Mouse (Mus musculus): ENCODE measurements around the gene Tmem165.

Tmem165 gene

DNA sequence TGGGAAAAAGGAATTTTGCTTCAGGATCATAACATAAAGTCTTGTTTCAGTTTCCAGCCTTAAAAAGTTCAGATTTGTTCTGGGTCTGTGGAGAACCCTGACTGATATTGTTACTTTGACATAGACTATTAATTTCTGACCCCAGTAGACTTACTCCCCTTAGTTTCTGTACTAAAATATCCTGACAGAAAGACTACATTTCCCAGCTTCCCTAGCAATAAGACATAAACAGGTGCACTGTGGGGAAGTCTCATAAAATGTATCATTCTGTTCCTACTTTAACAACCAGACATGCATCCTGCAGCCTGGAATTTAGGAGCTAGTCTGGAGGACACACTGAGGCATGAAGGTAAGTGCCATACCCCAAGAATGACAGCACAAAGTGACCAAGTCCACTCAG lies 12.6 kb upstream of the Tmem165 start:
- no peak for DNase-seq (ENCODE audit: low spot score)

DNA sequence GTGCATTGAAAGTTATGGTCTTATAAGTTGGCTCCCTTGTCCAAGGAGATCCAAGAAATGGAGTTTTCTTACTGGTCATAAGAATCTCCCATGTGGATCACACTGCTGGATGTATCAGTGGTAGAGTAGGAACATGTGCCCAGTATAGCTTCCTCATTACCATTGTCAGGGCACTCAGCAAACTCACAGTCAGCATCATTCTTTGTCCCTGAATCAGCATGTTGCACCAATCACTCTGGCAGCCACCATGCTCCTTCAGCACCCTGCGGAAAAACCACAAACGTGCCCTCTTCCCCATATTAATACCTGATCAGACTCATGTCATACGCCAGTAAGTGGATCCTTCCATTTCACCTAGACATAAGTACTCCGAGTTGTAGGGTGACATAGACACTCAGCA lies 8.6 kb upstream of the Tmem165 start:
- DNase-seq (ENCODE audit: low spot score), result no peak

DNA sequence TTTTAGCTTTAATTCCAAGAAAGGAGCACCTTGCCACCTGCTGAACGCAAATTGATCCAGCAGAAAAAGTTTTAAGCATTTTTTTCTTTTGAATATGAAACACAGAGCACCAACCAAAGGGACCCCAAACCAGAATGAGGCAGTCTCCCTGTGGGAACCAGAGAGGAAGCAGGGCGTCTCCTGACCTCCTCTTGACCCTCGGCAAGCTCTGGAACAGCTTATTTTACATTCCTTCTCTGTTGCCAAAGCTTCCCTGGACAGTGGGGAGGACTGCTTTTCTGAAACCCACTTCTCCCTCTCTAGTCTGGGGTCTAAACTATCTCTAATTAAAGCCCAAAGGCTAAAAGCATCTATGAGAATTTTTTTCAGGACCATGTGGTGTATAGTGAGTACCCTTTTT lies 7.3 kb upstream of the Tmem165 start:
- DNase-seq (ENCODE audit: low spot score), result peak; percentile 59

DNA sequence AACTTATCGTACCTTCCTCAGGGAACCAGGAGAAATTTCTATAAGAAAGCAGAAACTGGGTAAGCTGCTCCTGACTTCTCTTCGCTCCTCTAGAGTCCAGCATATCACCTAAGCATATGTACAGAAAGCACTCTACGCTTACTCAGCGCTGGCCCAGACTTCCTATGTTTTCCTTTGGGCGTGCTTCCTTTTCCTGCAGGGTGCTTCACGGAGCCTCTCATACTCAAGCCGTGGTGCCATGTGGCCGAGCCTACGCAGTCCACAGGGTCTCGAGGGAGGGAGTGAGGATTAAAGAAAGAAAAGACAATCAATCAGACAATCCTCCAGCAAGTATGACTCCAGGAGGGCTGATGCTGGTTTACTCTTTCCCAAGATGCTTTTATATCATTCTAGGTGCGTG lies 6.8 kb upstream of the Tmem165 start:
- DNase-seq (ENCODE audit: low spot score), result no peak

DNA sequence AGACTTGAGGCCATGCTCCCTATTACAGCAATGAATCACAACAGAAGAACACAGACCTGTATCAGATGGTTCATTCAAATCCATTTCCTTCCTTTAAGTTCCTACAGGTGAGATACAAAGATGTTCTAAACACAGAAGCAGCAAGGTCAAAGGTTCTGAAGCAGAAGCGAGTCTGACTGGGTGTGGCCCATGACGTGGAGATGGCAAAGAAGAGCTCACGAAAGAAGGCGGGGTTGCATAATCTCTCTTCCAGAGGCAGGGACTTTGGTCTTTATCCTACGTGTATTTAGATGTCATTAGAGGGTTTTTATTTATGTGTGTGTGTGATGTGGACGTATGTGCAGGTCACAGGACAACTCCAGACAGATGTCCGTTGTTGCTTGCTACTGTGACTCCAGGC lies 6.0 kb upstream of the Tmem165 start:
- DNase-seq (ENCODE audit: low spot score), result no peak

DNA sequence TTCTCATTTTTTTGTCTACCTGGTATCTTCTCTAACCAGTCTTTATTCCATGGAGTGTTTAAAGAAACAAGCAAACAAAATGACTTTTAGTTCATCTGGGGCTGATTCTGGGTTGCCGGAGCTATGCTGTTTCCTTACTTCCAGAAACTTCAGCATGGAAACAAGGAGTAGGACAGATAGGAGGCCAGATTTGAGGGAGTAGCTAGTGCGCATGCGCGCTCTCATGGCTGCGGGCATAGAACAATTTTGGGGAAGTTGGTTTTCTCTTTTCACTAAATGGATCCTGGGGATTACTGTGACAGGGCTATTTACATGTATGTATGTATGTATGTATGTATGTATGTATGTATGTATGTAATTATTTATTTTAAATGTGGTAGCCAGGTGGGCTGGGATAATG lies 4.5 kb upstream of the Tmem165 start:
- DNase-seq (ENCODE audit: low spot score), result no peak

DNA sequence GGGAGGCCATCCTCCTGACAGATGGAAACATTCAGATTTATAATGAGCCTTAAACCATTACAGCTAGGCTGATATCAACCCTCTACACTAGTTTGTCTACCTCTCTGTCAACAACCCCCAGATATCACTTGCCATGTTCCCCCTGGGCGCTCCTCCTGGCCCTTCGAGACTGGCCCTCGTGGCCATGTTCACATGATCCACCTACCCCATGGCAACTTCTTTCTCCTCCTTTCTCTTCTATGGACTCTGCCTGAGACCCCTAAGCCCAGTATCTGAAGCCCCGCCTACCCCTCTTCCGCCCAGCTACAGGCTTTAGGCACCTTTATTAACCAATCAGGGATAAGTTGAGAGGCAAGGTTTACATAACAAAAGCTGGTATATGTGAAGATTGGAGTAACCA lies 3.9 kb upstream of the Tmem165 start:
- no peak for DNase-seq (ENCODE audit: low spot score)

DNA sequence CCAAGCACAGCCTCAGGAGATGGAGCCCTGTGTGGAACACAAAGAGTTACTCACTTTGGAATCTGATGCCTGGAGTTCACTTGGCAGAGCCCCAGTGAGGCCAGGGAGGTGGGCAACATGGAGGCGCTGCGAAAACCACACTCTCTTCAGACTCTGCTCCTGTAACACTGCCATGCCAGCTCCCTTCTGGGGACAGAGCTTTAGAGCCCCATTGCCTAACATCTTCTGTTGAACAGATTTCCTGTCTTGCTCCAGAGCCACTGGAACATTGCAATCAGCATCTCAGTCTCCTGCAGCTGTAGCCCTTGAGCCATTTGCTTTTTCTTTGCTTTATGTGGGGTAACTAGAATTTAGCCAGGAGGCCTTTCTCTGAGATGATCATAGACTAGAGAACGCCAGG lies 1.4 kb upstream of the Tmem165 start:
- DNase-seq (ENCODE audit: low spot score), result no peak

DNA sequence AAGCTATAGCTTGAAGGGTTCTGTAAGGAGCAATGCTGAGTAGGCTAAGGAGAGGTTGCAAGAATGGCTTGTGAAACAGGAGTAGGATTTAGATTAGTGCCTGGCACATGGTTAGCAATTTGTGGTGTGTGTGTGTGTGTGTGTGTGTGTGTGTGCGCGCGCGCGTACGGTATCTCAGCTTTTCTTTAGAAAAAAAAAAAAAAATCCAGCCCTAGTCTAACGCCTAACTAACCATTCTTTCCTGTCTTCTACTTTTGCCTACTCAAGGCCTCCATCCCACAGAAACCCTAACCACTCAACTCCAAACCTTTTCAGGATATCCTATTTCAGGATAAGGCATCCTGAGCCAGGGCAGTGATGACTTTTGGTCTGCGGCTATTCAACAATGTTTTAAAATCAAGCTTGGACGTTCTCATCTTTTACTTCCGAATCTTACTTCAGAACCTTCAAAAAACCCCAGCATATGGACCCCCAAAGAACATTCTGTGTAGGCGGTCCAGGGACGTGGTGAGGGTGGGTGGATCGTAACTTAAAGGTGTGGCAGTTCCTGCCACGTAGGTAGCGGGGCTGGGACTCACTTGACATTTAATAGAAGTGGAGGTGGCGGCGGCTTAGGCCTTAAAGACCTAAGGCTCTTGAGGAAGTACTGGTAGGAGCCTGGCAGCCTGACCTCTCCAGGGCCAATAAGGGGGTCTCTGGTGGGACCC lies 484 bp upstream of the Tmem165 start:
- no peak for DNase-seq (ENCODE audit: low spot score)

DNA sequence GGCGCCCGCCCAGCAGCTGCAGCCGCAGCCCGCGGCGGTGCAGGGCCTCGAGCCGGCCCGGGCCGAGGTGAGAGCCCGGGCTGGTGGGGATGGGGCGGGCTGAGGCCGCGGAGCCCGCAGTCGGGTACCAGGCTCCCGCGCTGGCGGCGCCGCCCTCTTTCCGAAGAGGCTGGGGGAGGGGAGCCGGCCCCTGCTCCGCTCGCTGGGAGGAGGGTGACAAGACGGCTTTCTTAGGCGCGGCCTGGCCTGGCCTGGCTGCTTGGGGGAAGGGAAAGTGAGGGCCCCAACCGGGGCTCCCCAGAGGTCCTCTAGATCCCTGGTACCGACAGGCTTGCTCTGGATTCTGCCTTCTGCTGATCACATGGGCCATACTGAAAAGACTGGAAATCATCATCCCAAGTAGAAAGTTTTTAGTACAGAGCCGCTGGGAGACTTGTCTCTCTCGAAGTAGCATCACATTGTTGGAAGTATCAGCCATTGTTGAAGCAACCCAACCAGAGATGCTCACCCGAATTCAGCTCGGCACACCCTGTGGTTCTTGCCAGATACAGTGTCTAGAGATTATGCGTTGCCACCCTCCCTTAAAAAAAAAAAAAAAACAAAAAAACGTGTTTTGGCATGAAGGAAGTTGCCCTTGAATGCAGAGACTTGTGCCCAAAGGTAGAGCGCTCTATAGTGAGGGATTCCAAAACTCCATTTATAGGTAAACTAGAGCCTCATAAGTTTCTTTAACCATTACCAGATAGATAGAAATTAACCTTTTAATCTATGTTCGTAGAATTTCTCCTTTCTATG lies 803 bp downstream of the Tmem165 start:
- peak; percentile 80 for DNase-seq (ENCODE audit: low spot score)

DNA sequence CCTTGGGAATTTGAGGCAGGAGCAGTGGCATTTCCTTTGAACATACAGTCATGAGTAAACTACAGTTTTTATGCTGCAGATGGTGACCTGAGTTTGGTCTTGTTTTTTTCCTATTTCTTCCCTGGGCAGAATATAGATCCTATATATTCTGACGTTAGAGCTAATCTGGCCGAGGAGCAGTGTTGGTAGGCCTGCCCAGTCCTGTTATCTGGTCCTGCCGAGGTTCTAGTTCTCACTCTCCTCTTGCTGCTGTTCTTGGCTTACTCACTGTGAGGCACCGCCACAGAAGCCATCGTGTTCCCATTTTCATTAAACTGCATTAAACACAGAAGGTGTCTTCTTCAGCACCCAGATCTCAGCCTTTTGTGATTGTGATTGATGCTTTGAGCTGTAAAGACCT lies 4.2 kb downstream of the Tmem165 start:
- no peak for DNase-seq (ENCODE audit: low spot score)

DNA sequence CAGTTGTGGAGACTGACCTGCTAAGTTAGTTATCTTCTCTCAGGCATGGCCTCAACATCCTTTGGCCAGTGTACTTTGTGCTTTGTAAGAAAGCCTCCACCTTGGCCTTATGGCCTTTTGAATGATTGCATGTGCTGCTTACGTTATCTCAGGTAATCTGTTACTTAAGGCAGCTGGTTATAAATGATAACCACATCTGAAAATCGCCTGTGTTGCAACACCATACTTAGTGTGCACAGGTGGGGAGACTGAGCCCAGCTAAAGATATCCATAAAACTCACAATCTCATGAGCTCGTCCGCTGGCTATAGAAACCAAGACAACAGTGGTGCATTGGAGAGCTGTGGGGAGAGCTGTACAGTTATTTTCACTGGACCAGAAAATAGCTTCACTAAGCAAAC lies 6.9 kb downstream of the Tmem165 start:
- DNase-seq (ENCODE audit: low spot score), result no peak

DNA sequence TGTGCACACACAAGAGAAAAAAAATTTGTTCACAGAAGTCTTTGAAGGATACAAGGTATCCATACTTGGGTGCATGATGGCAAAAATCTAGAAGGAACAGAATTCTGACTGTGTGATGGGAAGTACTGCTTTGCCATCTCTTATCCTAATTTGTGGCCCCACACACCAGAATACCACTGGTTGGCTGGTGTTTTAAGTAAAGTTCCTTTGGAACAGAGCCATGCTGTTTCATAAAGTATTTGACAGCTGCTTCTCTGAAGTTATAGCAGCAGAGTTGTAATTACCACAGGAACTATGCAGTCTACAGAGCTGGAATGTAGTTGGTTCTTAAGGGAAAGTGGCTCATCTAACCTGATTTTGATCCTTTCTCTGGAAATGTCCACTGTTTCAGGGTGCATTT lies 9.4 kb downstream of the Tmem165 start:
- no peak for DNase-seq (ENCODE audit: low spot score)

DNA sequence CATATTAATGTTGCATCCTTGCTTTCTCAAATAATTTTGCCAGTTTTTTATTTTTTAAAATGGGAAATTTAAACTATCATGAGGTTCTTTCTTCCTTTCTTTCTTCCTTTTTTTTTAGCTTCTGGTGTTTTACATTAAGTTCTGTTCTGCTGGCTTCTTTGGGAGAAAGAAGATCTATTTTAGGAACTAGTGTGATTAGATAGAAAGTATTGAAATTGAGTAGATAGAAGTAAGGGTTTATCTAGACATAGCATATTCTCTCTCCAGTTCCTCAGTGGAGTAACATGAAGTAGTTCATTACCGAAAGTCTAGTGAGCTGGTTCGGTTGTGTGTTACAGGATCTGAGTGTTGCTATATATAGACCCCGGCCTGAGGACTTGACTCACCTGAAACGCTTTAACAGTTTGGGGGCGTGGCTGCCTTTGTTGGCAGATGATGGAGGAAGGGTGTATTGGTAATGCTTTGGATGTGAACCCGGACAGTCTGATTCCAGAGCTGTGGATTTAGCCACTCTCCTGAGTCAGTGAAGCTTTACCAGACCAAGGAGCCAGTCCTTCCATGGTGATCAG lies 10.8 kb downstream of the Tmem165 start:
- no peak for DNase-seq (ENCODE audit: low spot score)

DNA sequence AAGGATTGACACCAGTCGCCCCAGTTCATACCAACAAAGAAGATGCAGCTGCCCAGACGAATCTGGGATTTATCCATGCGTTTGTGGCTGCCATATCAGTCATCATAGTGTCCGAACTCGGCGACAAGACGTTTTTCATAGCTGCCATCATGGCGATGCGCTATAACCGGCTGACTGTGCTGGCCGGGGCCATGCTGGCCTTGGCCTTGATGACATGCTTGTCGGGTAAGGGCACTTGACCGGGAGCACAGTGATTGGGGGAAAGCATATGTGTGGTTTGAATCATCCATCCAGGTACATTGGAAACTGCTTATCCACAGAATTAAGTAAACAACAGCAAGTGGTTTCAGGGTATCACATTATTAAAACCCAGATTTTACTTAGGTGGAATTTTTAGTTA lies 15.7 kb downstream of the Tmem165 start:
- DNase-seq (ENCODE audit: low spot score), result no peak

DNA sequence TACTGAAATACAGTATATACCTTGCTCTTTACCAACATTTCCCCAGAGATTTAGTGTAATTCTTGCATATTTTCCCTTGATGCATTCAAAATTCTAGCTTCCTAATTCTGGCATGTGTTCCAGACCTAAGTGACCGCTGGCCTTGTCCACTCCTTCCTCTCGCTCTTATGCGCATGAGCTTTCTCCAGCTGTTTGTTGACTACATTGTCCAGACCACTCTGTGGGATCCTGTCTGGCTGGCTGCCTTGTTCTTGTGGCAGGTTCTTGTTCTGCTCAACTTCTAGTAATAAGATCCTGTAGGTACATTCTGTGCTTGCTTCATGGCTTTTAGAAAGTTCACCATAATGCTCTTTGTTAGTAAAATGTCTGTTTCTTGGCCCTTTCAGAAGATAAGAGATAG lies 19.5 kb downstream of the Tmem165 start:
- DNase-seq (ENCODE audit: low spot score), result no peak

DNA sequence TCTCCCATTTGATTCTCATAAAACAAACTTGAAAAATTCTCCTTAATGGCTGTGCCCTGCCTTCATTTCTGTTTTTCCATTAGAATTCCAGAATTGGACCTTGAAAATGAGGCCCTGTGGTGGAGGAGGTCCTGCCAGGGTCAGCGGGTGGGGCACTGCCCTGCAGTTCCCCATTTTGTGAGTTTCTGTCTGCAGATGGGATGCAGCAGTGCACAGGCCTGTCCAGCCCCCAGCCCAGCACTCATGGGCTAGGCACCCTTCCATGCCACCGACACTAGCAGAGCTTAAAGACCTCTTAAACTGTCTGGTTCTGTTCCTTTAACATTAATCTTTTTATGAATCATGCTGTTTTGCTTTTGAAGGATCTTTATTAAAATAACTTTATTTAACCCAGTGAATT lies 22.2 kb downstream of the Tmem165 start:
- DNase-seq (ENCODE audit: low spot score), result no peak

DNA sequence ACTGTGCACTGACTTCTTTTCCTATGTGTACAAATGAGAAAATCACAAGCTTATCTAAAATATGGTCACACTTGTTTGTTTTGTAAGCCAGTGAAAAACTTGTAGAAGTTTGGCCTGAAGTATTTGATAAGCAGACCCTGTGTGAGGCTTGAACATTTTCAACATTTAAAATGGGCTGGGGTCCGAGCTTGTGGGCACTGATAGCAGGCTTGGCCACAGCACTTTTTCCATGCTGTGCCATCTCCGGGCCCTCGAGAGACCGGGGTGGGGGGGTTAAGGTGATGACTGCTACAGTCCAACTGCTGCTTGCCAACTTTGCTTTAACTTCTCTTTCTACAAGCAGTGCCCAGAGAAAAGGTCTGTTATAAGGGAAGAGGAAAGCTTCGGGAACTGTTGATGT lies 24.4 kb downstream of the Tmem165 start:
- no peak for DNase-seq (ENCODE audit: low spot score)

DNA sequence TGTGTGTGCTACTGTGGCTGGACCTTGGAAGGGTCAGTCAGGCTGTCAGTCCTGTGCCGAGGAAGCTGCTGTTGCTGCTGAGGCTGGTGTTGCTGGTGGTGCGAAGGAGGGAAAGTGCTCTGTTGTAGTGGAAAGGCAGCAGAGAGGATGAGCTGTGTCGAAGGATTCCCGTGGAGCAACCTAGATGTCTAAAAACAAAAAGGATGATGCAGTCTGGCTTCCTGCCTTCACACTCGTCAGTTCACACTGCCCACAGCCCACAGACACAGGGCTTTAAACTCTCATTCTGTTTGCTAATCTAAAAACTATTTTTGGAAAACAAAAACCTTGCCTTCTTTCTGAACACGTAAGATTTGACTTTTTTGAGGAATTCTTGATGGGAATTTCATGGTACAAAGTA lies 33.0 kb downstream of the Tmem165 start:
- no peak for DNase-seq (ENCODE audit: low spot score)

DNA sequence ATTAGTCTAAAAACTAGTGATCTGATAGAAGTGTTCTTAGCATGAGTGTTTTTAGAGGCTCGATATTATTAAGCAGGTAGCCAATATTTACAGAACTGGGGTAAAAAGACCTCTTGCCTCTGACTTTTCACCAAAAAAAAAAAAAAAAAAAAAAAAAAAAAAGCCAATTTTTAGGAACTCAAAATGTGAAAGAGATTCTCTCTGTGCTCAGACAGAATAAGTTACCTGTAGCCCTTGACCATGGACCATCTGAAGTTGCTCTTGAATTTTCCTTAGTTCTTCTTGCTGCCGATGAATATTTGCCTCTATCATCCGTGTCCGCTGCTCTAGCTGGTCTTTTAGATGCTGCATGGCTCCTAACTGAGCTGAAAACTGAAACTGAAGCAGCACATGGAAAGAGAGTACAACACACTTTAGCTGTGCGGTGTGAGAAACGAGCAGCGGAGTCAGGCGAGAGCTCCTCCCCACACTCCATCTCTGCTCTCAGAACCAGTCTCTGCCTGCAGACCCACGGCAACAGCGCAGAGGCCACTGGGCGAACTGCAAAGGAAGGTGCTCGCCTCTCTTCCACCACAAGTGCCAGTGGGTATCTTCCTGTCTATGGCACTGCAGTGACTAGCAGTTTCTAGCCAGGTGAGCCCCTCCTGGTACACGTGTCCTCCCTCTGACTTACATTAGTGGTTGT lies 47.6 kb downstream of the Tmem165 start:
- DNase-seq (ENCODE audit: low spot score), result no peak

DNA sequence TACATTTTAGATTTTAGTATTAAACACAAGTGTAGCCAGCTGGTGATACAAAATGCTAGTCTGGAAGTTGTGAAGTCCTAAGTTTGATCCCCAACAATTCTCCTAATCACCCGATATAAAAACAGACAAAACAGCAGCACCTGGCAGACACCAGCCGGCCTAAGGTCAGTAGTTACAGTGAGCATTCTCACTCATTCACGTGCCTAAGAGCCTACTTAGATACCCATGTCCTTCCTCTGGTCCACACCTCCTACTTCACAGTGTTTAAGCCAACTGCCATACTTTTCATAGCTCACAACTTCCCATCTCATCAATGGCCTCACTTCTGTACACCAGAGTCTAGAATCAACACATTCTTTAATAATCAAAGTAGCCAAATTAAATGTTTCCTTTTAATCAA lies 59.6 kb downstream of the Tmem165 start:
- no peak for DNase-seq (ENCODE audit: low spot score)

DNA sequence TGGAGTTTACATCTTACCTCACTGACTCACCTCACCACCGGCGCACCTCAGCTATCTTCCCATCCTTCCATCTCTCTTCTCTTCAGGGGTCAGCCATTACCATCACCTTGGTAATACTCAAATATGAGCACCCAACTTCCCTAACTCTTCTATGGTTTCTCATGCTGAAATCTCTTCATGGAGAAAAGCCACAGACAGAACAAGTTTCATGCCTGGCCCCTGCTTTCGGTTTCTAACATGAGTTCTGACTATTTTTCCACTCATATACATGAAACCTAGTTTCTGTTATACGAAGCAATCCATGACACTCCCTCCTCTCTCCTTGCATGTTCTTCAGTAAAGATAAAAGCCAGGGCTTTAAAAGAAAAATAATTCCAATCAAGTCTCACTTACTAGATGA lies 60.2 kb downstream of the Tmem165 start:
- DNase-seq (ENCODE audit: low spot score), result no peak

DNA sequence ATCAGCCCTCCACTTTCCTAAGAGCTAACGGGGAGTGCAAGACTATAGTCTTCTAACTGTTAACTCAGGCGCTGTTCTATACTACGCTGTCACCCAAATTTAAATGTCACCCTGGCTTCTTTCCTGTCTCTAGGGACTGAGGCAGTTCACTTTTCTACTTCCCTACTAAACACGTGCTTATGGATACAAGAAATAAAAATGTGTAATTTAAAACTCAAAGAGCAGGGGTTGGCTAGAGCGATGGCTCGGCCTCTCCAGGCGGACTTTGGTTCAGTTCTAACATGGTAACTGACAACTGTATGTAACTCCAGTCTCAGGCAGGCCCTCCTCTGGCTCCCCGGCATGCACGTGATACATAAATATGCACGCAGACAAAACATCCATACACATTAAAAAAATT lies 60.8 kb downstream of the Tmem165 start:
- DNase-seq (ENCODE audit: low spot score), result no peak

Measured in embryo, embryonic 10 days (tissue).